Mouse (Mus musculus): ENCODE results near the gene Mpped2. TPM values are rescaled to one million over a fixed set of nuclear protein-coding genes. Genes with fewer than 3 reads are reported as not detected.

Mpped2 gene
- polyA plus RNA-seq, 1 experiment = not detected

DNA sequence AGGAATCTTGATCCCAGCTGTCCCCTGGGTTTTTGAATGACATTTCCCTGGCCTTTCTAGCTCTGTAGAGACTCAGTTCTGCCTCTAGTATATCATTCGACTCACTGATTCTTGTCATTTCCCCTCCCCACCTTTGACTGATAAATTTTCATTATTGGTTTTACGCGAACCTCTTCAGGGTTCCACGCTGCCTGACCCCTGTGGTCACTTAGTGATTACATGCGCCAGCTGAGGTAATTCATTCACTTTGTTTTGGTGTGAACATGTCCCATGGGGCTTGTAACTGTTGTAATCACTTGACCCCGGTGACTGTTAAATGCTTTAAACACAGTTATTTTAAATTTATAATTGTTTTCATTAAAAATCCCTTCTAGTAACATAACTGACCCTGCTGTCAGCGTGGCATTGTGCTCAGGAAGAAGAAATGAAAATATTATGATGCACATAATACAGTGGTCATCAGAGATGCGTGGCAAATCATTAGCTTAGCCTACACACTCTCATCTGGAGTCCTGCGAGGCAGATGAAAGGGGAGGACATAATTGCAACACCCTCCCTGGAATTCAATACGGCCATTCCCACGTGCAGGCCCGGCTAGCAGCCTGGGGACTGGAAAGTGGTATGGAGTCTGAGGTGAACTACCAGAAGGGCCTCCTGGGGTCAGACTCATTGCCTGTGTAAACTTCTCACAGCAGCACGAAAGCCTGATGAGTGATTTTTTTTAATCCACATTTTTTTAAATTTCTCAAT is 63.5 kb downstream of the Mpped2 start:
- no peak for TF ChIP-seq GATA1 (IDR thresholded peaks at IDR 0.05; ENCODE audit: low read length)

DNA sequence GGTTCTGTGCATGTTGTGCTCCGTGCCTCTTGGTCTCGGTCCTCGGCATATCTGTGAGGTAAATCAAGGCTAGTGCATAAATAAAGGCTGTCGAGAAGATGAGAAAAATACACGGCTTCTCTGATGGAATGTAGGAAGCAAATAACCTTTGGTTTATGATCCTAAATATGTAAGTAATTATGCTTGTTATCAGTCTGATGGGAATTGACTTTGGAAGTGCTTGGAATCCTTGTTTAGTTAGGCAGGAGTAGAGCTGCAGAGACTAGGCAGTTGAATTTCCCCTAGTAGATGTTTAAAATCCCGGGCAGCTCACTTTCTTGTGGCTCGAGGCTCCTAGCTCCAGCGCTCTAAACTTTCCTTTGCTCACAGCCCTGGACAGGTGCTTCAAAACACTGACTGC is 69.9 kb downstream of the Mpped2 start:
- TF ChIP-seq GATA1 (IDR thresholded peaks at IDR 0.05; ENCODE audit: low read length) = no peak

DNA sequence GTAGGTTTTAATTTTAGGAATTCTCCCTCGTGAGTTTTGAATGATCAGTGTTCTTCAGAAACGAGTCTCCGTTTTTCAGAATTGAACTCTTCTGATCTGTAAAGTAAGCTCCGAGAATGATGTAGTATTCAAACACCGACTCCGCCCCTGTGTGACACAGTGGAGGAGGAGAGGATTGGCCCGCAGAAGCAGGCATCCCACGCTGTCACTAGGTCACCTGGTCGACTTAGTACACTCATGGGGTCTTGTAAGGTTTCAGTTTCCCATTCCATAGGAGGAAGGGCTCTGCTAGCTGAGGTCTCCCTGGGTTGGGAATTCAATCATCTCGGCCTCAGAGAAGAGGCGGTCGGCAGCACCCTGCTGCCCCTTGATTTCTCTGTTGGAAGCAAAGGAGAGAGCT is 76.2 kb downstream of the Mpped2 start:
- TF ChIP-seq GATA1 (IDR thresholded peaks at IDR 0.05; ENCODE audit: low read length) = no peak

DNA sequence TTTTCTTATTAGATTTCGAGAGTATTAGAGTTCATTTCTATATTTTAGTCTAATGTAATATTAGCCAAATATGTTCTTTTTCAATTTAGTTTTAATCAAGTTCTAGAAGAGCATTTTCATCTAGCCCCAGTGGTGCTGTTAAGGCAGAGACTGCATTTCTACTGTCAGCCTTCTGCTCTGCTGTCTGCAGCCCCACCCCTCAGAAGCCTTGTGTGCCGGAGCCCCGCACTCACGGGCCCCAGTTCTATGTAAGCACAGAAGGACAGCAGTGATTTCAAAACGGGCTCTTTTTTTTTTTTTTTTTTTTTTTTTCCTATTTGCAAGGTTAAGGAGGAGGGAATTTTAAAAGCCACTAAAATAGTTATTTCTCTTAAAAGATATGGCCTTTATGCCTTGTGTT is 79.6 kb downstream of the Mpped2 start:
- TF ChIP-seq GATA1 (IDR thresholded peaks at IDR 0.05; ENCODE audit: low read length) = no peak

DNA sequence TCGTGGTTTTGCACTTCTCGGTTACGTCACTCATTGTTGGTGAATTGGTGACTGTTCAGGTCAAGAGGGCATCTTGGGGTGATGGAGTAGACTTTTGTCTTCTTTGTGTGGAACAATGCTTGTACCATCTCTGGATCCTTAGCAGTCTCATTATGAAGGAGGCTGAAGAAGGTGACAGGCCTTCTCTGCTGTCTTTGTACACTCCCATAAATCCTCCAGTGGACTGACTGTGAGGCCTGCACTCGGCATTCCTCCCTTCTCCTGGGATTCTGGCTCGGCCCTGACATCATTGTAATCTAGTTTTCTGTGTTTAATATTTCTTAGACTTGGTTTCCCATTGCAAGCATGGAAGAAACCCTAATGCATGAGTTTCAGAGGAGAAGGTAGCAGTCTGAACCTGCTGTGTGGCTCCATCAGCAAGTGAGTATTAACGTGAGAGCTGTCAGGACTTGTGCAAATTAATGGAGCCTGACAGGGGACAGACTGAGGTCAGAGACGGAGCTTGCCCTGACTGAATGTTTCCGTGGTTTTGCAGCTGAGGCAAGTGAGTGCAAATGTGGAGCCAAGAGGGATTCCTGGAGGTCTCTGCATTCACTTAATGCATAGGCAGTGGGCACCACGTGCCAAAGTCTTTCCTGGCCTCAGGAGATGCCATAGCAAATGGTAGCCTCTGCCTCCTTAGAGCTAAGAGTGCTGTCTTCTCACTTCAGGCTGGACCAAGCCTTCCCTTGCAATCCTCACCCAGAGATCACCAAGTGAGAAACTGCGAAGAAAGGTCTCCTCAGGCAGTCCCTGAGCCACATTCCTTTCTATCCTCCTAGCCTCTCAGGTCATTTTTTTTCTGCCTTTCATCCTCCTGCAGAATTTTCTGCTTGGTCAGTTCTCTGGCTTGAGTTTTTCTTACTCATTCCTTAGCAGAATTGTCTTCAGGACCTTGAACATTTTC is 81.5 kb downstream of the Mpped2 start:
- TF ChIP-seq GATA1 (IDR thresholded peaks at IDR 0.05; ENCODE audit: low read length) = no peak

DNA sequence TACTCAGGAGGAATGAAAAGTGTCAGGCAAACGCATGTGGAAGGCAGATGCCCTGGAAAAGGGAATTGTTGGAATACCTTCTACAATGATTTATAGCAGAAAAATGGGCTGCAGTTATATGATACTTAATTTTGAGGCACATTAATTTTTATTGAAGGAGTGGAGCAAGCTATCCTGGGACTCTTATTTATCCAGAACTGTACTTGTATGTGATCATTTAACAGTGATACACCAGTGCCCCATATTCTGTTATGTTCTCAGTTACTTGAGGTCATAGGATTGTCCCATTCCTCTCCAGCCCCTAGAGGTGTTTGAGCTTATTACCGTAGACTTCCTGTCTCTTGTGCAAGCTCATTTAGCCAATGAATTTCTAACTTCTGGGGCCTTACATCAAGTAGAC is 82.9 kb downstream of the Mpped2 start:
- no peak for TF ChIP-seq GATA1 (IDR thresholded peaks at IDR 0.05; ENCODE audit: low read length)

DNA sequence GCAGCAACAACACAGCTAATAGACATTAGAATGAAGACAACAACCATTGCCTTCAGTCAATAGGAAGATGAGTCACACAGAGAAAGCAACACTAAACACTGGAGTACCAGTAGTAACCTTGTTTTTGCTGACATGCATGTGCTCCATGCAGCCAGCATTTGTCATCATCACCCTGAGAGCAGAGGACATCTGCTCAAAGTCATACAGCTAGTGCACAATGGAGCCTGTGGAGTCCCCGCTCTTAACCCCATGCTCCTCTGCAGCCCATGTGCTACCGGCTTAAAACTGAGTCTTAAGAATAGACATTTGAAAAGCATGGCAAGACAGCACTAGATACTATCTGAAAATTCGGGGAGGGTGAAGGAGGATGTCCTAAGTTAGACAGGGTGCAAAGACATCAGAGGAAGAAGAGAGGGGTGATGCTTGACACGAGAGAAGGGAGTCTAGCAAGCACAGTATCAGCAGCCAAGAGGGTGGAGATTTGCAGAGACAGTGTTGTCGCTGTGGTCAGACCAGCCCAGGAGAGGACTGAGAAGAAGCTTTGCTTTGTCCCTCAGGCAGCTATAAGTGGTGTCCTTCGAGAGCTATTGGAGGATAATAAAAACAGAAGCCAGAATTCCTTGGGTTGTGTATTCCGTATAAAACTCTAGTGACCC is 85.9 kb downstream of the Mpped2 start:
- no peak for TF ChIP-seq GATA1 (IDR thresholded peaks at IDR 0.05; ENCODE audit: low read length)

DNA sequence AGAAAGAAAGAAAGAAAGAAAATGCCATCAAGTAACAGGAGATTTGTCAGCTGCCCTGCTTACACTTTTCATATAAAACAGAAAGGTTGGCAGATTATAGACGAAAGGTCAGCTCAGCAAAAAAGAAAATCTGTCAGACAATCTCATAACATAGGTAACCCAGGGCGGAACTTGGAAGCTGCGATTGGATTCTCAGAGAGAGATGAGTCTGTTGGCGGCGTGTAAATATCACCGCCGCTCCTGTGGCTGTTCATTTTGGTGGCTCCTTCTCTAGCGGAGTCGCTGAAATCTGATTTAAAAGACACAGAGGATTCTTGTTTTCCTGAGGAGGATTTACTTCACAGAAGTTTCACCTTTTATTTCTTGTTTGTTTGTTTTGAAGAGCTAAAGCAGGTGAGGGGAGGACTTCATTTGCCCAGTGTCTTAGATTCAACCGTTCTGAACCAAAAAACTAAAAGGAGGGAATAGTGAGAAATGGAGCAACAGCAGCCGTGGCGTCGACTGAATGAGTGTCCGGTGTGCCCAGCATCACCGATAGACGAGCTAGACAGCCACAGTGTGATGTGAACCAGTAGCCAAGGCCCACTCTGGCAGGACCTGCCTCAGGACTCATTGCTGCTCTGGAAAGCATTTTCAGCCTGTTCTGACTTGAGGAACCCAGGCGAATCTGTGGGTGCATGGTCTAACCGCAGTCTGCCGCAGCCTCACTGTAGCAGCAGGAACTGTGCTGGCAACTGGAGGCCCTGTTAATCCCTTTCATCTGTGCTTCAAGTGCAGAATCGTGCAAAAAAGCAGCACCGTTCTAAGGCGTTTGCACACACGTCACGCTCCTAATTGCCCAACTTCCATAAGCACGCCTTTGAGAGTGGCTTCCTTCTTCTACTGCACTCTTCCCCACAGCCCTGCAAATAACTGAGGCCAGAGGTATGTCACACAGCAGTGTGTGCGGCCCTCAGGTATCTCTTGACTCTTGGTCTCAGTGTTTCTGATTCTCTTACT is 88.4 kb downstream of the Mpped2 start:
- no peak for TF ChIP-seq GATA1 (IDR thresholded peaks at IDR 0.05; ENCODE audit: low read length)

DNA sequence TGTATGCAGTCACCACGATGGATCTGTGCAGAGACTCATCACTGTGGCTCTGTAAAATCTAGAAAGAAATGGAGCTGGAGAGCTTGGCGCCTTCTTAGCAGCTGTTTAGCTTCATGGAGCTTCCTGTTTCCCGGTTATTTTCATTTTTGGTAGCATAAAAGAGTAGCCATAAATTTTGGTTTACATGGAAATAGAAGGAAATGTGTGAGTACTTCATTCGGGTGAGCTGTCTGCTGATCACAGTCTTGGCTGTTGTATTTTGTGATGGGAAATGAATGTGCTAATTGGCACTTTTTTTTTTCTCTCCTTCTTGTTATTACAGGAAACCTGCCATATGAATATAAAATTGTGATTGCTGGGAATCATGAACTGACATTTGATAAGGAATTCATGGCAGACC is 90.2 kb downstream of the Mpped2 start:
- no peak for TF ChIP-seq GATA1 (IDR thresholded peaks at IDR 0.05; ENCODE audit: low read length)

DNA sequence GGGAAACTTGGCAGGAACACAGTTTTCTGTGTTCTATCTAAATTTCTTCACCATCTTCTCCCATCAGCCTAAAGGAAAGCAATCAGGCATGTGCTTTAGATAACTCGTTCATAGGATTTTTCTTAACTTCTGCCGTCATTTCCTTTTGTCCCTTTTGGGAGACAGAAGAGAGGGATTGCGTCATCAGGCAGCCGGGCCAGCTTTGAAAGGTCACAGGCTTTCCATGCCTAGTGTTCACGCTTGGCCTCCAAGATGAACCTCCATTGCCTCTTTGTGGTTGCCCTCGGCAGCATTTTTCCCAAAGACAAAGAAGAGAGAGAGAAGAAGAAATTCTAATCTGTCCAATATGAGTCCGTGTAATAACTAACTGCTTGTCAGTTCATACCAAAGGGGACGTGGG is 95.0 kb downstream of the Mpped2 start:
- TF ChIP-seq GATA1 (IDR thresholded peaks at IDR 0.05; ENCODE audit: low read length) = no peak

DNA sequence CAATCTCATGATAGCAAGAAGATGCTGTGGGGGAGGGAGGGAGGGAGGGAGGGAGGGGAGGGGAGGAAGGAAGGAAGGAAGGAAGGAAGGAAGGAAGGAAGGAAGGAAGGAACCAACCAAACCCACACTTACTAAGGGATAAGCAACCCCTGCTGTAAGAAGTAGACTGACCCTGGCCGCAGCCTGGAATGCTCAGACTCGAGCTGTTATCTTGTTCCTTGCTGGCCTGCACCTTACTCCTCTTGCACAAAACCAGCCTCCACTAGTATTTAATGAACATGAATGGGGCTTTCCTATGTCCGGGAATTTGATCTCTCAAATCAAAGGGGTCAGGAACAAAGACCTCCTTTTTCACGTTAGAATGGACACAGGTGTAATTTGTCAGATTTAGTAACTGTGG is 95.5 kb downstream of the Mpped2 start:
- TF ChIP-seq GATA1 (IDR thresholded peaks at IDR 0.05; ENCODE audit: low read length) = no peak

DNA sequence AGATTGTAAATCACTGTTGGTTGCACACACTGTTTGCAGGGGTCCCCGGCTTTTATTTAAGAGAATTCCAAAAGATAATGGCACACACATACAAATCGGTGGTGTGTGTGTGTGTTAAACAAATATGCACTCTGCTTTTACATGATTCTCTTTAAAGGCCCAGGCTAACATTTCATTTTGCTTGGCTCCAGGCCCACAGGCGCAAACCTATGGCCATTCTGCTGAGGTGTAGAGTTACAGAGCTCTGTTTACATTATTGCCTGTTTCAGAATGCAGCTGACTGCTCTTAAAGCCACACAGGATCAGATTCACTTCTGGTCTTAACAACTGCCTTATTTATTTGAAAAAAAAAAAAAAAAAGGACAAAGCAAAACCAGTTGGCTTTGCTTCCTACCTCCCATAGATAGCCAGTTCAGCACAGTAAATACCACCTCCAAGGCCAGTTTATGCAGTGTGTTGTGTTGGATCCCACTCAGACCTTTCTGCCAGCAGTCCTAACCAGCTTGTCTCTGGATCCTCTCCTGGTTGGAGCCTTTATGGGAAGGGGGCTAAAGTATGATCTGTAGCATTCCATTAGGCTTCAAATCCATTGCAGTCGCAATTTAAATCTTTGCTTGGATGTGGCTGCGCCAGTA is 96.7 kb downstream of the Mpped2 start:
- no peak for TF ChIP-seq GATA1 (IDR thresholded peaks at IDR 0.05; ENCODE audit: low read length)

DNA sequence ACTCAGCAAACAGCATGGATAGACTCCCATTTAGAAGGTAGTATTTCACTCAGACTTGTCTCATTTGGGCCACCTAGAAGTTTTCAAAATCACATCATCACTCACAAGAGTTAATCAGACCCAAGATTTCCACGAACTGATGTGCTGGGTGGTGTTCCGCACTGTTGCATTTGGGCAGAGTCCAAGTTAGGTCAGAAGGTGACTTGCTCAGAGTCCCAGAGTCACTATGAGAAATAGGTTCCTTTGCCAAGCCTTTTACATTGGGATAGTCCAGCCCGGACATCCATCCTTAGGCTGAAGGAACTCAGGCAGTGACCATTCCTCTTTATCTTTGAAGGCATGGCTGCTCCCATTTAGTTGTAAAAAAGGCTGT is 97.2 kb downstream of the Mpped2 start:
- TF ChIP-seq GATA1 (IDR thresholded peaks at IDR 0.05; ENCODE audit: low read length) = no peak

DNA sequence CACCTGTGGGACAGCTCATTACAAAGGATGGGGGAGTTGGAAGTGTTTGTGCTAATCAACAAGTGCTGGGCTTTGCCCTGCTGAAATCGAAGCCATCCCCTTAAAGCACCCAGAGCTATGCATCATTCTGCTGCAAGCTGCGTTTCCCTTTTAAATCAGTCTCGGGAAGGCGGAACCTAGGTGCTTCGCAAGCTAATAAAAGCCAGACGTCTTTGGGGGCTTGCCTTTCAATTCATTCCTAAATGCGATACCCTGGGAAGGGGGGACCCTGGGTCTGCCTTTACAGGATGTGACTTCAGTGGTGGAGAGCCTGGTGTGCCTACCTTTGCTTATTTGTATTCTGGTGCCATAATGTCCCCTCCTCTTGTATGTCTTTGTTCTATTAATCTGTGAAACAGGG is 103.2 kb downstream of the Mpped2 start:
- TF ChIP-seq GATA1 (IDR thresholded peaks at IDR 0.05; ENCODE audit: low read length) = no peak
